Mouse (Mus musculus) spleen, postnatal 10 days (tissue): Measurements from ENCODE around the gene Lrch4.

Experiments
- DNase-seq, 2 experiments: peaks; one replicate each; pipeline ENCODE4 v3.0.0; 2021 to 2022; ENCODE audit warnings: low spot score in 2 of 2

Gene Lrch4

DNA sequence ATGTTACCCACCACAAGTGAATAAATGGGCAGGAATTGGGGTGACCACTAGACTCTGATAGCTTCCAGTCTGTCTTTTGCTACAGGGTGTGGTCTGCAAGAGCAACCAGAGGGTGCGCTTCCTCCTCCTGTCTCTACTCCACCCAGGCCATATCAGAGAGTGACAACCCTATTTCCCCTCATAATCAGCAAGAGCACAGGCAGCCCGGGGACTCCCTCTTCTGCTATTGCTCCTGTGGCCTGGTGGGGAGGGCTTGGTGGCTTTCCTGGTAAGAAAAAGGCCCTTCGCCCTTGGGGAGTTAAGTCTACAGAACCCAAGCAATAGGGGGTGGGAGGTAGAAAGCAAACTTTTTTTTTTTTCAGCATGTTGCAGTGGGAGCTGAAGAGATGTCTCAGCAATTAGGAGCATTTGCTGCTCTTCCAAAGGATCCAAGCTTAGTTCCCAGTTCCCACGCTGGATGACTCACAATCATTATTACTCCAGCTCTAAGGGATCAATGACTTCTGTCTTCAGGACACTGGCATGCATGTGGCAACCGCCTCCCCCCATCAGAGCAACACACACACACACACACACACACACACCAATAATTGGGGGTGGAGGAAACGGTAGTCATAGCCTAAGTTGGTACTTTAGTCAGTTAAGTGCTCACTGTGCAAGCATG lies 57.3 kb downstream of the Lrch4 start:
- peak; percentile 66 to 83 for DNase-seq

DNA sequence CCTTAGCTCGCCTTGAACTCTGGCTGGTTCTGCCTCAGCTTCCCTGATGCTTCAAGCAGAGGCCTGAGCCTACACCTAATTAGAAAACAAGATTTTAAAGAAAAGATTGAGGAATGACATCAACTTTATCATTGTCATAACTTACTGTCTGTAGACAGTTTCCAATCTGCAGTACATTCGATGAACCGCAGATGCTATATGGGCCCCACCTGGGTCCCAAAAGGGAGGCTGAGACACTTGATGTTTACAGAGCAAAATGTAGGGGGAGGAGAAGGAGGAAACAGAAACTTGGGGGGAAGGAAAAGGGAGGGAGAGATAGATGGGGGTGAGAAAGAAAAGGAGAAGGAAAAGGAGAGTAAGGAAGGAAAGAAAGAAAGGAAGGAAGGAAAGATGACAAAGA lies 61.1 kb downstream of the Lrch4 start:
- DNase-seq = no peak

DNA sequence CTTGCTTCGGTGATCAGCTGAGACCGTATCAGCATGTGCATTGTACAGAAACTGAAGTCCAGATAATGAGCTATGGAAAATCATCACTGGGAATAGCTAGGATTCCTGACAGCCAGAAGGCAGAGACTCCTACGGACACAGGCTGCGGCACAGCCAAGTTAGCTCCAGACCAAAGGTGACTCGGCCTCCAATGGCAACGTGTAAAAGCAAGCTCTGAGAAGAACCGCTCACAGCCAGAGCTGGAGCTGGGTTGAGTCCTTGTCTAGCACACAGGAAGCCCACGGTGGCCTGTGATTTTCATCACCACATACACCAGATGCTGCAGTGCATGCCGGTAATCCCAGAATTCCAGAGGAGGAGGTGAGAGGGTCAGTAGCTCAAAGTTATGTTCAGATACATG lies 61.6 kb downstream of the Lrch4 start:
- DNase-seq = no peak
